Mouse (Mus musculus) MN1 (cell line): ENCODE measurements around the gene Heyl.
A peak's percentile ranks its signal among the peaks of the same experiment; 100 is the strongest.
"Not testable (repeated sequence)": the region's sequence is repeated elsewhere in the genome, so short reads cannot be mapped to it uniquely, and the experiment has no call there.

ENCODE experiments used
- DNase-seq: peaks from one replicate; pipeline ENCODE4 v3.0.0-alpha.2; 2016; ENCODE audit warnings: low spot score

Heyl gene

GRCm38 (mm10) chr4:123235835-123236430 is 2.6 kb downstream of the Heyl start:
- no peak for DNase-seq

DNA sequence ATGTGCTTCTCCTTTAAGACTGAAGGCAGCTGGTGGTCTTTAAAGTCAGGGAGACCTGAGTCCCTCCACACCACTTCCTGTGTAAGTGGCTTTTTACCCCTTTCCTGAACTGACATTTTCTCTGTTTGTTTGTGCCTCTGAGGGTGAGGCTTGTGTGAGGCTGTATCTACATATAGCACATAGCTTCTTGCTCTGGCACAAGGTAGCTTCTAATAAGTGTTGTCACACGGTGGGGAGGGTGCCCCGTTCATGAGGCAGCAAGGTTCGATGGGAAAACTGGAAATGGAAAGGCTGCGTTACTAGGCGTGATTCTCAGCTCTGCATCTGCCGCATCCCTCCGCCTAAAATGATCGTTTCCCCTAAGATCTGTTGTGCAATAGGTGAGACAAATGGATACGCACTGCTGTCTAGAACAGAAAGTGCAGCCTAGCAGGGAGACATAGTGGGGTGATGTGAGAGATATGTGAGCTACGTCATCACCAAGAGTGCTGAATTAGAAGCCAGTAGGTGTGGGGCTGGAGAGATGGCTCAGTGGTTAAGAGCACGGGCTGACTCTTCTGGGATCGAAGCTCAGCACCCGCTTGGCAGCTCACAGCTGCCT is 3.2 kb downstream of the Heyl start:
- DNase-seq, result no peak

DNA sequence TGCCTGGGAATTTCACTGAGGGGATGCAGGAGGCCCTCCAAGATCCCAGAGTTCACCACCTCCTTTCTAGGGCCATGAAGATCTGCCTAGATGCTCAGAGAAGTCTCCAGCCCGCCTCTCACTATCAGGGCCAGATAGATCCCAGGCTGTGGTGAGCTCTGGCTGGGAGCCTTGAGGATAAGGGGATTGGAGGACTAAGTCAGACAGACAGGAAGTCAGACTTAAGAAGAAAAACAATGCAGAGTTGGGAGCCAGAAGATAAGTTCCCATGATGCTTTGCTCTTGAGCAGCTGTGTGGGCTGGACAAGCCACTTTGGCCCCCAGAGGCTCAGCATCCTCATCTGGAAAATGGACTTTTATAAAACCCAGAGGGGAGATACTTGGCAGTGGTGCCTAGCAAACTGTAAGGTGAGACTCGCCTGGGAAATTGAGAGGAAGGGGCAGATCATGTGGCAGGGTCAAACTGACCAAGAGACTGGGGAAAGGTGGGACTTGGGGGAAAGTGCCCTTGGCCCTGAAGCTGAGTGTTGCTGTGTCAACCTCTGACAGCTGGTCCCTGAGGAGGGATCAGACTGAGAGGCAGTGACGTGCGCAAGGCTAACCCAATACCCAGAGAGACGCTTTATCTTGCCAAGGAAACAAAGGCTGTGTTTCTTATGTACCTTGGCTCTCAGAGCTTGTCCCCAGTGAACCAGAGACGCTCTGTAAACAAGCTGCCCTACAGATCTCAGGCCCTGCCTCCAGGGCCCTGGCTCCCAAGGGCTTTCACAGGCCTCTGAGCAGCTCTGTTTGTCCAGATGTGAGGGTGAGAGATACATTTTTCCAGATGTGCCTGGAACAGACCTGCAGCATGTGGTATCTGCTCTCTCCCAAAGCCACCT is 4.3 kb downstream of the Heyl start:
- peak; percentile 50 for DNase-seq

- DNase-seq, result peak; percentile 38
Observed at GRCm38 (mm10) chr4:123239361-123240203, 6.2 kb downstream of the Heyl start.

- no peak for DNase-seq
Observed at GRCm38 (mm10) chr4:123246221-123246620, 12.9 kb downstream of the Heyl start.

- no peak for DNase-seq
Observed at GRCm38 (mm10) chr4:123246651-123247050, 13.3 kb downstream of the Heyl start.

- peak; percentile 13 for DNase-seq
Observed at GRCm38 (mm10) chr4:123247147-123247880, 14.0 kb downstream of the Heyl start.

- no peak for DNase-seq
Observed at GRCm38 (mm10) chr4:123248971-123249567, 15.7 kb downstream of the Heyl start.

GRCm38 (mm10) chr4:123252214-123252613 is 18.9 kb downstream of the Heyl start:
- no peak for DNase-seq

DNA sequence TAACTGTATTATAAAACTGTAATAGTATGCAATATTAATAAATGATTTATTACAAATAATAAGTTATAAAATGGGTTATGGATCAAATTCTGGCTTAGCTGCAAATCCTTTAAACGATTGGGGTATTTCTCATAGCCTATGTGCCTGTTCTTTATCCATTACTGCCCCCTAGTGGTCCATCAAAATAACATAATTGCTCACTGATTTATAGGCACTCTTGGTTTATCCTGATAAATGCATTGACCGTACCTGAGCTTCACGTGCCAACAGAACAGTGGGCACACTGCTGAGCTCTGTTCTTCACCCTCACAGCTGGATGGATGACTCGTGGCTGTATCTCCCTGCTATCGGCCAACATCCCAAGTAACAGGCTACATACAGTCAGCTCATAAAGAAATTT is 21.3 kb downstream of the Heyl start:
- DNase-seq, result peak; percentile 56

- no peak for DNase-seq
Observed at GRCm38 (mm10) chr4:123260071-123260746, 26.9 kb downstream of the Heyl start.

- DNase-seq, result no peak
Observed at GRCm38 (mm10) chr4:123261721-123262401, 28.5 kb downstream of the Heyl start, which contains the start of gene Pabpc4. Gene Pabpc4, plus strand, starts transcription at chr4:123262351.

- DNase-seq, result no peak
Observed at GRCm38 (mm10) chr4:123271063-123271462, 37.7 kb downstream of the Heyl start.

- no peak for DNase-seq
Observed at GRCm38 (mm10) chr4:123280117-123280516, 46.8 kb downstream of the Heyl start.

DNA sequence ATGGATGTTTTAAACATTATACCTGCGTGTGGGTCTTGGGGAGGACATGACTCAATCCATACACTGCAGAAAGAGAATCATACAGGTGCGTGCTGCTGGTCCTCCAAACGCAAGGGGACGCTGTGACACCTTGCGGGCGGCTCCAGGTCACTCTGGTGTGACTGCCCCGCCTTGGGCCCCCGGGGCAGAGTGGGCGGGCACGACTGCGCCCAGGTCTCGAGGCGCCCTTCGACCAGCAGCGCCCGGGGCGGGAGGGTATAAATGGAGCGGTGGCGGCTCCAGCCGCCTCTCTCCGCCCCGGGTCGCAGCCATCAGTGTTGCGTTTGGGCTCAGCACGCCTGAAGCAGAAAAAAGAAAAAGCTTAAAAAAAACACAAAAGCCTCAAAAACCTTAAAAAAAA is 49.1 kb downstream of the Heyl start:
- peak; percentile 73 for DNase-seq

DNA sequence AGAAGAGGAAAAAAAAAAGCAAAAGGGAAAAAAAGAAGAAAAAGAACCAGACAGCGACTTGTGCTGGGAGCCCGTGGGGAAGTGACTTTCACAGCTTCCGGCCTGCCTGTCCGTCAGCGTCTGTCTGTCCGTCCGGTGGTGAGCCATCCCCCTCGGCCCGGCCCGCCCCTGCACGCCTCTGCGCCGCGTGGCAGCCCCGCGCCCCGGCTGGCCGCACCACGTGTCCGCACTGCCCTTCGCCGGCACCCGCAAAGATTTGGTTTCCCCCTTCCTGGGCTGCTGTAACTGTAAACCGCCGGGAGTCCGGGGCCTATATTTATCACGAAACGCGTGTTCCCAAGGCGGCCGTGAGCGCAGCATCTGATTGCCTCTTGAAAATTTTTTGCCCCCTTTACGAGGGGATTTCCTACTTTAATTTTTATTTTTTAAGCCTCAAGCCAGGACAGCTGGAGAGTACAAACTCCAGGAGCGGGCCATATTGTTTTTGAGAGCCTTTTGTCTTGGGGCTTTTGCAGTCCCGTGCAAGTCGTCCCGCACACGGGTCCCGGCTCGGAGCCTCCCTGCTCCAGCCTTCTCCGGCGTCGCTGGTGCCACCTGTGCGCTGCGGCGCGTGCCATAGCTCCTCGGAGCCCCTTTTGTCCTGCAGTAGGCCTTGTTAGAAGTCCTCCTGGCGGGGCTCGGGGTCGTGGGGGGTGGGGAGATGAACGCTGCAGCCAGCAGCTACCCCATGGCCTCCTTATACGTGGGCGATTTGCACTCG is 49.7 kb downstream of the Heyl start:
- DNase-seq, result not testable (repeated sequence)

GRCm38 (mm10) chr4:123283675-123284064 is 50.3 kb downstream of the Heyl start:
- DNase-seq, result peak; percentile 57

DNA sequence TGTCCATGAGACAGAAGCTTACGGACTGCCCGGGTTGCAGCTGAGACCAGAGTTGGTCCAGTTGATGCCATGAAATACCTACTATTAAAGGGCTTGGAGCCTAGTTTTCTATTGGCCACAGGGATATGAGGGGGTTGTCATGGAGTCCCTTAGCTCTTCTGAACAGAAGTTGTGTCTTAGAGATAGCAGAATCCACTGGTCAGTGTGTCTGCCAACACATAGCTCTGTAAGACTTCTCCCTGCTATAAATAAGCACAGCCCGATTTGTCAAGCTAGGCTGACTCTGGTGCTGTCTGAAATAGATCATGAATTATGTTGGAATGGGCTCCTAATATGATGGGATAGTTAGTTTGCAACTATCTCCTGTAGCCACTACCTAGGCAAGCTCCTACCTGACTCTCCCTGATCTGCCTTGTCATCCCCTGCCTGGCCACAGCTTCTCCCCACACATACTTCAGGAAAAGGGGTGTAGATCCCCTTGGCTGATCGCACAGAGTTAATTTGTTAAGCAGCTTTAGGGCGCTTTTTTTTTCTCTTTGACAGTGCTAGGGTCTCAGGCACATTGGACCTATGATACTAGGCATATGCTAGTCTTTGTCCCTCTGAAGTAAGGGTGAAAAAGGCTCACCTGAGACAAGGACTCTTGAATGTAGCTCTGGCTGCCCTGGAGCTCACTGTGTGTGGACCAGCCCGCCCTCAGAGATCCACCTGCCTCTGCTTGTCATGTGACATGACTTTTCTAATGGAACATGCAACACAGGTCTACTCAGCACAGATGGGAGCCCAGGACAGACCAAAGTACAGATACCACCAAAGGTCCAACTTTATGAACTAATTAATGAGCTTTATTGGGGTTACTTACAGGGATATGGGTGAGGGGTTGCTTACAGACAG is 51.6 kb downstream of the Heyl start:
- DNase-seq, result no peak
